Mouse (Mus musculus) lung, postnatal 36 days (tissue): ENCODE data around the gene Actr6.

Source experiments
- DNase-seq: peaks from one replicate; pipeline ENCODE4 v3.0.0; 2022; ENCODE audit warnings: mixed read lengths

Actr6 gene

DNA sequence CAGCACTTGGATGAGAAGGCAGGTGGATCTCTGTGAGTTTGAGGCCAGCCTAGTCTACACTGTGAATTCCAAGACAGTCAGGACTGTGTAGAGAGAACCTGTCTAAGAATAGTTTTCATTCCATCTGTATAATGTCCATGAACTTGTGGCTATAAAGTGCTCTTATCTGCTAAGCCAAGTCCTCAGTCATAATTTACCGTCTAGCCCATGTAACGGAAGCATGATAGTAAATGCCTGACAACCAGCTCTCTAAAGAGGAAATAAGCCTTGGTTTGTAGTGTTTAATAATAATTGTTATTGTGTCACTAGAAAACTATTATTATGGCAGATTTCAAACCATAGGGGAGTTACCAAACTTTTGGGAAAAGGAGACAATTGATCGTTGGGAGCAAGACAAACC is 5.8 kb upstream of the Actr6 start:
- DNase-seq, result no peak

DNA sequence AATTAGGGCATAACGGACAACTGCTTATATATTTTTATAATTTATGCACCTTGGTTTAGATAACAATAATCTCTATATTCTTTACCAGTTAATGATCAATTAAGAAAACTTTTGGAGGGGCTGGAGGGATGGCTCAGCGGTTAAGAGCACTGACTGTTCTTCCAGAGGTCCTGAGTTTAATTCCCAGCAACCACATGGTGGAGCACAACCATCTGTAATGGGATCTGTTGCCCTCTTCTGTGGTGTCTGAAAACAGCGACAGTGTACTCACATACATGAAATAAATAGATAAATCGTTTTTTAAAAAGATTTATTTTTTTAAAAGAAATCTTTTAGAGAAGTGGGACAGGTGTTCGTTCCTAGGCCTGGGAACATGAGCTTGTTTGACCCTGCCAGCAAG is 5.0 kb upstream of the Actr6 start:
- DNase-seq, result no peak

DNA sequence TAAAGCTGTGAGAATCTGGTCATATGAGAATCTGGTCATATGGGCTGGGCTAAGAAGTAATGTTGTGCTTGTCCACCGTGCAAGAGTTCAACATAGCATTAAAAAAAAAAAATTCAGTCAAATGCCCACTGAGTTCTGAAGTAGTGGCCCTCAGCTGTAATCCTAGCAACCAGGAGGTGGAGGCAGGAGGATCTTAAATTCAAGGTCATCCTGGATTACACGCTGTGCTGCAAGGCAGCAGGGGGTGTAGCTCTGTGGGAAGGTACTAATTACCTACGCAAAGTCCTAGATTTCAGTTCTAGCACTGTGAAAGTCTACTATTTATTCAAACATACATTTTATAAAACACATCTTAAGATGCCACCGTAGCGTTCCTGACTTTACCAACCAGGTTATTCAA is 754 bp downstream of the Actr6 start:
- DNase-seq, result no peak

DNA sequence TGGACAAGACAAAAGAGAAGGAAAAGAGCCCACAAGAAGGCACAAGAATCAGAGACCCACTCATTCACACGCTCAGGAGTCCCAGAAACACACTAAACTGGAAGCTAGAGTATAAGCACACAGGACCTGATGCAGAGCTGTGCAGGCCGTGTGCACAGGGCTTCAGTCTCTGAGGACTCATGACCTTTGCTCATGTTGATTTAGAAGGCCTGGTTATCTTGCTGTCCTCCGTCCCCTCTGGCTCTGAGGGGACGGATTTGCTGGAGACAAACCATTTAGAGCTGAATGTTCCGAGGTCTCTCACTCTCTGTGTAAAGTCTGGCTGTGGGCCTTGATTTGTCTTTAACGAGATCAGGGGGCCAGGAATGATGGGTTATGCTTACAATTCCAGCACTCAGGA is 1.7 kb downstream of the Actr6 start:
- no peak for DNase-seq

DNA sequence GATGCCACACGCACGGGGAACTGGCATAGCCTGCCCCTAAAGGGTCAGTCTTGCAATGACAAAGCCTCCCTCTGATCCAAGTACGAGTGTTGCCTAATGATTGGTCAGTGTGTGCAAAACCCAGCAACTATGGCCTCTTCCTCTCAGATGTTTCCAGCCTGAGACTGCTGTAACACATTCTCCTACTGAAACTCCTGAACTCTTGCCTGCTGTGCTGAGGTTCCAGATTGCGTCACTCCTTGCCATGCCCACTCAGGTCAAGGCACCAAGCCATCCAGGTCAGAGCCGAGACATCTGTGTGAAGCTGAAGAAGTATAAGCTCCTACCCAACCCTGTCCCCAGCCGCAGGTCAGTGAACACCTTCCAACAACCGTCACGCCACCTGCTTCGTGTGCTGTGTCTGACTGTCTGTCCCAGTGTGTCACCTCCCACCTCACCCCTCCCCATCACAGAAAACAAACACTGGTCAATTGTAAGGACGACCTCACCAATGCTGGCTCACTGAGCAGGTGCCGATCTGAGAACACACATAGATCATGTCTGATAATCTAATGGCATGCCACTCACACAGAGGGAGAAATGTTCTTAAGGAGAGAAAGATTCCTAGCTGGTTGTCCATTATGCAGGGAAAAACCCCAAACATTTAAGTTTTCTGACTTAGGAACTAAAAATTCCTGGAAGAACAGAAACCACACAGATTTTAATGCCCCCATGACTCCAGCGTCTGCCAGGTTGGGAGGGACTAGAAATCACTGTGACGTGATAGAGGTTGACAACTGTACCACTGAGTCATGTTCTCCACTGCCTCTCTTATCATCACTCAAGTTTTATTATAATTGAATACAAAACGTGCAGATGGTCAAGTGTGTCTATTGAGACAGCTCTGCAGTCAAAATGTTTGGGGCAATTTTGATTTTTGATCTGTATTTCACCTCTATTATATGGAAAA is 9.6 kb downstream of the Actr6 start:
- peak; percentile 29 for DNase-seq

DNA sequence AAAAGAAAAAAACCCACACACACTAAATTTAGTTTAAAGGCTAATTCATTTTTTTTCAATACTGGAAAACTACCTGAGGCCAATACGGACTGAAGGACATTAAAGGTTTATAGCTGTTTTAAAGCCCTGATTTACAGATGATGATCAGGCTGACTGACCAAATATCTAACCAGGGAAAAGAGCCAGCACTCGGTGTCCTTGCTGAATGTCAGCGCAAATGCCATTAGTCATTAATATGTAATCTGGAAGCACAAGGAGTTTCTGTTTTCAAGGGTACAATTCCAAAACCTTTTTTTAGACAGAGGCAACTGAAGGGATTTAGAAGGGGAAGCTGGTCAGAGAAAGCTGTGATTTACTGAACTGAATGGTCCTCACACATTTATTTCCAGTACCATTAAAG is 11.3 kb downstream of the Actr6 start:
- no peak for DNase-seq

DNA sequence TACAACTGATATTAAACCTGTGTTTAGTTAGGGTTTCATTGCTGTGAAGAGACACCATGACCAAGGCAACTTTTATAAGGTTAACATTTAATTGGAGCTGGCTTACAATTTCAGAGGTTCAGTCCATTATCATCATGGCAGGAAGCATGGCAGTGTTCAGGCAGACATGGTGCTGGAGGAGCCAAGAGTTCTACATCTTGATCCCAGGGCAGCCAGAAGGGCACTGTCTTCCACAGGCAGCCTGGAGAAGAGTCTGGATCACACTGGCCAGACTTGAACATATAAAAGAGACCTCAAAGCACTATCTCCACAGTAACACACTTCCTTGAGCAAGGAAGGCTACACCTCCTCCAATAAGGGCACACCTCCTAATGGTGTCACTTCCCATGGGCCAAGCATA is 11.8 kb downstream of the Actr6 start:
- DNase-seq, result no peak

DNA sequence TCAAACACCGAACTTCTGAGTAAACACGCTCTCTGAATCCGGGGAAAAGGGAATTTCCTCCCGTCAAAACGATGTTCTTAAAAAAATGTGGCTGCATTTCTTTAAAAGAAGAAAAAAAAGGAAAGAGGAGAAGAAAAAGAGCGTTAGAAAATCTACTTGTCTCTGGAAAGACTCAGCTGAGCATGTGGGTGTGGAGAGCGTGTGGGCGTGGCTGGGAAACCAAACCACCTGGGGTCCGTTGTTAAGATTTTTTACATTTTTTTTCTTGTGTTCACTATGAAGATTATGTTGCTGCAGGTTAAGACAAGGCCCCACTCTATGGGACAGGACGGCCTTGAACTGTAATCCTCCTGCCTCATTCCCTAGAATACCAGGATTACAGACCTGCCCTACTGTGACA is 17.2 kb downstream of the Actr6 start:
- DNase-seq, result no peak

DNA sequence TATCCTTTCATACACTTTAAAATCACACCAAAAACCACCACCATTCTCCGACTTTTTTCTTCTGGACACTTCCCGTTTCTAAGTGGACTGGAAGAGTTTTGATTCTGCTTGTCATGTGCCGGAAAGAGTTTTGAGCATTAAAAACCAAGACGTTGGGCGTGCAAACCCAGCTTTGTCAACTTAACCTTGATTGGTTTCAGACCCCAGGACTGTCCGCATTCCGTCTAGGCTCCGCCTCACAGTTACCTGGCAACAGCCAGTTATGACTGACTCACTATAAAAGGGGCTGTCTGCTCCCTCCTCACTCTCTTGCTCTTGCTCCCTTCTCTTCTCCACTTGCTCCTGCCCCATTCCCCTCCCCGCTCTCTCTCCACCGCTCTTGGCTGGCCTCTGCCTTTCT is 23.4 kb downstream of the Actr6 start:
- DNase-seq, result no peak

DNA sequence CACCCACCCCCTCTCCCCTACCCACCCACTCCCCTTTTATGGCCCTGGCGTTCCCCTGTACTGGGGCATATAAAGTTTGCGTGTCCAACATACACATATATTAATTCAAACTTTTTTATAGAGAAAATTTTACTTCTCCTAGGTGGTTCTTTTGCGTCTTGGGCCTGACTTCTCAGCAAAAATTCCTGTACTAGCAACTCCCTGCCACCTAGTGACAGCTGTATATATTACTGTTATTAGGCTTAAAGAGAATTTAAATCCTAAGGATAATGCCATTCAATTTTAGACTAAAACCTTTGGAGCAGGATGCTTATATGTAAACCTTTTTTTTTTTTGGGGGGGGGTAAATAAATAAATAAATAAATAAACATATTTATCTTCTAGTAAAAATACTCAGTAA is 24.7 kb downstream of the Actr6 start:
- DNase-seq, result no peak

DNA sequence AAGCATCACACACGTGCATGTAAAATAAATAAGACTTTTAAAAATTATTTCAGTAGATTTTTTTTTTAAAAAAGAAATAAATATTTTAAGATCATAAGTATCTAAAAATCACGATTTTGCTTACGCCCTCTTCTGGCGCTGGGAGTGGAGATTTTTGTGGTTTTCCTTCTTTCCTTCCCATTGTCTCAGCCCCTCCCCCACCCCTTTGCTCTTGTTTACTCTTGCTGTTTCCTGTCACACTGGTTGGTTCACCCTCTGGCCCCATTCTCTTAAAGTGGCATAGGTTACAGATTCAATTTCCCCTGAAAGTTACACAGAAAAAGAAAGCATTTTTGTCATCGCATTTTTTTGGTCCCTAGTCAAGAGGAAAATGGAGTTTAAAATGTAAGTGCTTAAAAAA is 29.1 kb downstream of the Actr6 start:
- peak; percentile 64 for DNase-seq

DNA sequence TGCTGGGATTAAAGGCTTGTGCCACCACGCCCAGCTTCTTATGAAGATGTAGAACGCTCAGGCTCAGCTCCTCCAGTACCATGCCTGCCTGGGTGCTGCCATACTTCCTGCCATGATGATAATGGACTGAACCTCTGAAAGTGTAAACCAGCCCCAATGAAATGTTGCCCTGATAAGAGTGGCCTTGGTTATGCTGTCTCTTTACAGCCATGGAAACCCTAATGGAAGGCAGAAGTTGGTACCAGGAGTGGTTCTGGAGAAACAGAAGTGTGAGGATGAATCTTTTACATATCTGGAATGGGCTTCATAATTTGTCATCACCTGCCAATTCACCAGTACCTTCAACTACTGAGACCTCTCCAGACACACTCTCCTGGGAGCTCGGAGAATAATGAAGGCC is 34.1 kb downstream of the Actr6 start:
- no peak for DNase-seq

DNA sequence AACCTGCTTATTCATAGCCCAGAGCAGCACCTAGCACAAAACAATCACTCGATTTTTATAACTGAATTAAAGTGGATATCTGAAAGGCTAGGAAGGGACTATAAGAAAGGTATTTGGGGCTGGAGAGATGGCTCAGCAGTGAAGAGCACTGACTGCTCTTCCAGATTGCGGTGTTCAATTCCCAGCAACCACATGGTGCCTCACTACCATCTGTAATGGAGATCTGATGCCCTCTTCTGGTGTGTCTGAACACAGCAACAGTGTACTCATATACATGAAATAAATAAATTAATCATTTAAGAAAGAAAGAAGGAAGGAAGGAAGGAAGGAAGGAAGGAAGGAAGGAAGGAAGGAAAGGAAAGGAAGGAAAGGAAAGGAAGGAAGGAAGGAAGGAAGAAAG is 35.8 kb downstream of the Actr6 start:
- peak; percentile 27 for DNase-seq

DNA sequence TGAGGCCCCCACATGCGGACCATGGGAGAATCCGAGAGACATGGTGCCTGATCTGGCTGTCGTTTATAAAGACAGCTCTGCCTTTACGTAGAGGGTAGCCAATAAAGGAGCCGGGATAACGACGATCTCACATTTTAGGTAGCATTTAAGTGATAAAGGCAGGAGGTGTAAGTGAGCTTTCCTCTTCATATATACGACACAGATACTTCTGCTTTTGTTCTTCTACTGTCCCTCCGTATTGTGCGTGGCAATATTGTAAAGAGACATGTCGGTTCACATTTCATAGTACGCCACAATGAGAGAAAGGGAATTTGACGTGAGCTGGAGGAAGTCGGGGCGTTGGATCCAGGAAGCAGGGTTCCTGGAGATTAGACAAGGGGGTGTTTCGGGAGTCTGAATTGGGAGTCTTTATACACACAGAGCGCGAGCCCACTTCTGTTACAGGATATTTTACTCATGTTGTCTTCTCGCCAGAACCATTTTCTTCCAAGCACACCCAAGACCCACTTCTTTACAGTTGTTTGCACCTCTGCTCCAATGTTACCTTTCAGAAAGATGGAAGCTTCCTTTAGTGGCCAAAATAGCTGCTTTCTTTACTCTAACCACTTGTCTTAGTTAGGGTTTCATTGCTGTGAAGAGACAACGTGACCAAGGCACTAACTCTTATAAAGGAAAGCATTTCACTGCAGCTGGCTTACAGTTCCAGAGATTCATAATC is 36.7 kb downstream of the Actr6 start:
- peak; percentile 7 for DNase-seq

DNA sequence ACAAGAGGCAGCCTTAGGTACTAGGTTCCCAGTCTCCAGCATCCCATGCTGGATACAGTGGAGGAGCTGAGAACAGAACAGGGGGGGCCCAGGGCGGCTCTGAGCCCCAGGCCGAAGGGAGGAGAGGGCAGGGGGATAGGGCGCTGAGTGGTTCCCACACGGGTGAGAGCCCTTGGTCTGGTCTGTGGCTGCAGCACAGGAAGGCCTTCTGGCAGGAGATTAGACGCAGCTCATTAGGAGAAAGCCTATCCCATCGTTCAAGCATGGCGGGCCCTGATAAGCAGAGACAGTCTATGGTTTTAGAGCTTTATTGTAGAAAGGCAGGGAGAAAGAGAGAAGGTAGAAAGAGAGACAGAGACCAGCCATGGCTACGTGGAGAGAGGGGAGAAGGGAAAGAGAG is 42.1 kb downstream of the Actr6 start:
- no peak for DNase-seq

DNA sequence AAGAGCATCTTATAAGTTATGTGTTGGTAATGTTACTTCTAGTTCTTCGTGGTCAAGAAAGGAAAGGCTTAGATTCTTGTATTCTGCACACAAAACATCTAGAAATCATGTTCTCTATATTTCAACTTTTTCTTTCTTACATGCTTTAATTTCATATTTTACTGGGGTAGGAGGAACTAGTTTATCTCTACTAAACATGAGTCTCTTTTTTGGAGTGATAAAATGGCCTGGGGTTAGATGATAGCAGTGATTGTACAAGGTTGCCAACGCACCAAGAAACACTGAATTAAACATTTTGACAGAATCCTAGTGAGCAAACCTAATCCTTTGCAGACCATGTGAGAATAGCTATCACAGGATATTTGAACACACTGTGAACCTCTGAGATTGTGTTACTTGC is 44.6 kb downstream of the Actr6 start:
- no peak for DNase-seq

DNA sequence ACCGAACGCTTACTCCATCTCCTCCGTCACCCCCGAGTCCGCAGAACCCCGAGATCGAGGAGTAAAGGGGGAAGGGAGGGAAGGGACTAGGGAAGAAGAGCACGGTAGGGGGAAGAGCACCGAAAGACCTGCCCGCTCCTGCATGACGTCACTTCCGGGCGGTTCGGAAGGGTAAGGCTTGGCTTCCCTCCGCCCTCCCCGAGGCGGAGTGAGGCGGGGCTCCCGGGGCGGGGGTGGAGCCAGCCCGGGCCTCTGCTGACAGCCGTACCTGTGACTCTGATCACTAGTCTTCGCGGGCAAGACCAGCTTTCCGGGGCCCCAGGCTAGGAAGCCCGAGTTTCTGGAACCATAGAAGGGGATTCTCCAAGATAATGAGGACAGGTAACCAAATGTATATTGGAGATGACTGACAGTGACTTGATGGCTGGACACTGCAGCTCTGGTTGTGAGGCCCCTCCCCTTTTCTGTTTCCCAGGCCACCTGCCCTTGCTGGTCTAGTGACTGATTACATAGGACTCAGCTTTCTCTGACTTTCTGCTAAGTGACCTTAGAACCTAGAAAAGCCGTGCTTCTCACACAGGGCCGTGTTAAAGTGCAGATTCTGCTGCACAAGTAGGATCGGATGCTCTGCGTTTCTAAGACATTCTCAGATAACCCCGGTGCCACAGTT is 45.8 kb downstream of the Actr6 start, which contains the start of gene Scyl2:
Gene Scyl2 (minus strand): TSS at position 147 of the 670 bp plus-strand sequence.
- DNase-seq, result peak; percentile 96

DNA sequence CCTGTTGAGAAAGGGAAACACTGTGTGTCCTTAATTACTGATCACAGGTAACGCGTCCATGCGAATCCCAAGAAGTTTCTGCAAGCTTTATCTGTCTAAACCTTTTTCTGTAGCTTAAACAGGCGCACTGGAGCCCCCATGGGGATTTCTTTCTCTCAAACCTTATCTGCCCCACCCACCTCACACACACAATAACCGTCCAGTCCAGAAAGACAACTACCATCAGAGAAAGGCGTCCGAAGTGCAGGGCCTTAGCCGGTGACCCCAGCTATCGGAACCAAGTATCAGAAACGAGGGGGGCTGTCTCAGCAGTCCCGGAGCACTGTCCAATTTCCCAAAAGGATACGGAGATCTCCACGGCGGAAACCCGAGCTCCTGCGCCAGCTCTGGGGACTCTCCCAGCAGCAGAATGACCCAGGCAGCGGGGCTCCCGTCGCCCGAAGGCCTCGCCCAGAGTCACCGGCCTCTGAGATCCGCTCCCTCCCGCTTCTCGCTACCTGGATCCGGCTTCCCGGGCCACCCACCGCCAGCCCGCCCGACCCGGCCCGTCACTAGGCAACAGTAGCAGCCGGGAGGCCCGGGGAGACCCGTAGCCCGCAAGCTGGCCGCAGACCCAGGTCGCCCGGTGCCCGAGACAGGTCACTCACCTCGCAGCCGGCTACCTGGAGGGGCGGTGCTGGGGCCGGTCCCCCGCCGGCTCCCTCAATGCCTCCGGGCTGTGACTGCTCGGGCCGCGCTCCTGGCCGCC is 46.5 kb downstream of the Actr6 start:
- DNase-seq, result peak; percentile 10

DNA sequence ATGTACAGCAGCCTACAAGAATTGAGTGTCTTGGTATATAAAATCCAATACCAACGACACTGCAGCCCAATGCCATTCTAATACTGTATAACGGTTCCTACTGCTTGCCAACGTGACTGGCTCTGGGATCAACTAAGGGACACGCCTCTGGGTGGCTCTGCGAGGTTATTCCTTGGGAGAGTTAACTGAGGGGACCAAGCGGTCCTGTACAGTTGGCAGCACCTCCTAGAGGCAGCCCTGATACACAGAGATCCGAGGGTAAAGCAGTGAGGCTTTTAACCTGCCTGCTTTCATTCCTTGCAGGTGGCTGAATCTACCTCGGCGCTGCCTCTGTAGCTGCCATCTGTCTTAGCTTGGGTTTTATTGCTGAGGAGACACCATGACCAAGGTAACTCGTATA is 49.1 kb downstream of the Actr6 start:
- DNase-seq, result no peak

DNA sequence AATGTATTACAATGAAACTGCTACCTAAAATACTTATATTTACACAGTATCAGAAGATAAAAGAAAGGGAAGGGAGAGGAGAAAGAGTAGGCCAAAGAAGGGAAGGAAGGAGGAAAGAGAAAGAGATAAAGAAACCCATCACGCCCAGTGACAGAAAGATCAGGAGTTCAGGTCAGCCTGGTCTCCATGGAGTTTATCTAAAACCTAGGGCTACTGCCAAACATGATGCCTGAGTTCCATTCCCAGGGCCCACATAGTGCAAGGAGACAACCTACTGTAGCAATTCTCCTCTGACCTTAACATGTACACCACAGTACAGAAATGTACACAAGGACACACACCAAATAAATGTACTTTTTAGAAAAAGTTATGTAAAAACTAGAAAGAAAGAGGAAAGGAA is 49.9 kb downstream of the Actr6 start:
- DNase-seq, result no peak

DNA sequence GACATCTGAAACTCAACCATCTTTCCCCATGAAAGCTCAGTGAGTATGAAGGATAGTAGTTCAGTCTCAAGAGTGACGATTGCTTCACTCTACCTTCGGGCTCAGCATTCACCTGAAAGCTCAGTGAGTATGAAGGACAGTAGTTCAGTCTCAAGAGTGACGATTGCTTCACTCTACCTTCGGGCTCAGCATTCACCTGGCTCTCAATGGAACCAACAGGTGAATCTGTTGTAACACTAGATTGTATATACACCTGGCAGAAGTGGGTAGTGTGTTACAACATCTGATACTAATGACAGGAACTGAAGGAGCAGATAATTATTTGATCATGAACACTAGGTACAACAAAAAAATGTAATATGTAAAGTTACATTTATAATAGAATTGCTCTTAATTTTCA is 50.4 kb downstream of the Actr6 start:
- no peak for DNase-seq

DNA sequence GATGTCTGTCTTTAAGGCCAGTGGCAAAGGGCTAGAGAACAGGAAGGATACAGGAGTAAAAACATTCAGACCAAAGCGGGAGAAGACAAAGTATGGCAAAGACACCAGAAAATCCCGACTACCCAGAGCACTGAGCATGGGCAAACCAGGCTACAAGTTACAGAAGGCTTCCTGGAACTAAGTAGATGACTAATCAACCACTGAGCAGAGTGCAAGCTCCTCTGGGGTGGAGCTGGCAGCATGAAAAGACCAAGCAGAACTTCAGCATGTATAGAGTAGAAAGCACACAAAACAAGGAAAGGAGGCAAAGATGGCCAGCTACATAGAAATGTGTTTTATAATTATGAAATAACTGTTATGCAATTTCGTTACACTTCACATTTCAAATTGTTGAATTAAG is 51.6 kb downstream of the Actr6 start:
- DNase-seq, result peak; percentile 42

DNA sequence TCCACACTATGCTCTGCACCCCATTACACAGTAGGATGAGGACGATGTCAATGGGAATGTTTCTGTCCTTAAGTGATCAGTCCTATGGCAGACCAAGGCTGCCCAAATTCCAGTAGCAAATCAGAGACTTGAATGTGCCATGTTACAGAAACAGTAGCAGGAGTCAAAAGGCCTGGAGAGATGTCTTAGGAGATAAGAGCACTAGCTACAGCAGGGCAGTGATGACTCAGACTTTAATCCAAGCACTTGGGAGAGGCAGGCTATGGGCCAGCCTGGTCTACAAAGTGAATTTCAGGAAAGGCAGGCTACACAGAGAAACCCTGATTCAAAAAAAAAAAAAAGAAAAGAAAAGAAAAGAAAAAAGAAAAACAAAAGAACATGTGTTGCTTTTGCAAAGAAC is 52.6 kb downstream of the Actr6 start:
- no peak for DNase-seq
